Mouse (Mus musculus) kidney, postnatal 0 days (tissue): Measurements from ENCODE around the gene Ccl21b. TPM values are rescaled to one million over a fixed set of nuclear protein-coding genes. Genes with fewer than 3 reads are reported as not detected.
"Not testable (repeated sequence)": the region's sequence is repeated elsewhere in the genome, so short reads cannot be mapped to it uniquely, and the experiment has no call there.

Experiments
- ATAC-seq: fragments of 200-750 bp; cut with Nextera tagmentation; replicated peaks from 2 replicates; pipeline ENCODE4 v1.8.0; 2017; ENCODE audit warnings: low read depth, moderate number of reproducible peaks, moderate TSS enrichment, moderate library complexity; ENCODE audit not compliant: low FRiP score
- DNase-seq: peaks from one replicate; pipeline ENCODE4 v3.0.0-alpha.2; 2016; ENCODE audit warnings: low spot score
- H3K27ac ChIP-seq: fragments of 300-500 bp; sonication (generic); 2 replicates; pipeline ENCODE4 v1.5.1; 2014; ENCODE audit warnings: mild to moderate bottlenecking
- H3K27me3 ChIP-seq: fragments of 300-500 bp; sonication (generic); 2 replicates; pipeline ENCODE4 v1.6.1; 2014; ENCODE audit warnings: low read length, mixed read lengths; ENCODE audit not compliant: insufficient read depth
- H3K36me3 ChIP-seq: fragments of 300-500 bp; sonication (generic); 2 replicates; pipeline ENCODE4 v1.6.1; 2014; ENCODE audit warnings: low read length, mixed read lengths; ENCODE audit not compliant: insufficient read depth
- H3K4me1 ChIP-seq: fragments of 300-500 bp; sonication (generic); replicated peaks from 2 replicates; pipeline ENCODE4 v1.6.1; 2014; ENCODE audit warnings: antibody characterized with exemption, low read length, mixed read lengths; ENCODE audit not compliant: insufficient read depth
- H3K4me2 ChIP-seq: fragments of 300-500 bp; sonication (generic); 2 replicates; pipeline ENCODE4 v1.6.1; 2014; ENCODE audit warnings: mild to moderate bottlenecking, low read length, moderate library complexity, mixed read lengths
- H3K4me3 ChIP-seq: fragments of 300-500 bp; sonication (generic); replicated peaks from 2 replicates; pipeline ENCODE4 v1.5.1; 2014; ENCODE audit warnings: low read depth, low read length
- H3K9ac ChIP-seq: fragments of 300-500 bp; sonication (generic); 2 replicates; pipeline ENCODE4 v1.6.1; 2014; ENCODE audit warnings: low read depth, low read length
- H3K9me3 ChIP-seq: fragments of 300-500 bp; sonication (generic); replicated peaks from 2 replicates; pipeline ENCODE4 v1.6.1; 2016; ENCODE audit warnings: low read length, inconsistent platforms, mixed read lengths
- WGBS: fragments of 180-500 bp; shearing (Covaris S2); extraction: QIAGEN DNeasy Blood & Tissue Kit; methylation state at CpG from one replicate; pipeline ENCODE4 v1.1.7; 2014; 5-methylcytosine and 5-hydroxymethylcytosine counted together
- polyA plus RNA-seq: library from polyadenylated mRNA; unstranded; fragments of >200 nt; fragmentation: Nextera tagmentation; extraction: Ambion mirVana; gene quantifications from 2 replicates; pipeline ENCODE4 v1.2.1, GENCODE M21; 2015

The Ccl21b gene
- polyA plus RNA-seq = 0.89 TPM in 1 of 2 replicates, not detected in the other

DNA sequence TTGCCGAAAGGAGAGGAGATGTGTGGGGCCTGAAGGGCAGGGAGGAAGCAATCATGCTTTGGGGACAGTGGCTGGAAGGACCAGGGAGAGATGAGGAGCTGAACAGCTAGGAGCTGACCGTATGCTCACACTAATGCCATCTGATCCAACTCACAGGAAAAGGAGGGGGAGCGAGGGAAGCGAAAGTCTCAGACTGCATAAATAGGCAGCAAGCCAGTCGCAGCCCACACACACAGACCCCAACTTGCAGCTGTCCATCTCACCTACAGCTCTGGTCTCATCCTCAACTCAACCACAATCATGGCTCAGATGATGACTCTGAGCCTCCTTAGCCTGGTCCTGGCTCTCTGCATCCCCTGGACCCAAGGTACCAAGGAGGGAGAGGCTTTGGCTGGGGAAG is at the start of gene Ccl21b:
Gene Ccl21b, plus strand, starts transcription at position 301 of the 400 bp plus-strand sequence.
- no CpG with 5 or more reads among the region's 5 CpGs for WGBS

GRCm38 (mm10) chr4:42240339-42240738 is 15.2 kb upstream of the Ccl21b start, which contains the start of gene Gm10600:
Gm10600 (plus strand) TSS chr4:42240639.
- not testable (repeated sequence) for H3K4me2 ChIP-seq, H3K36me3 ChIP-seq, H3K4me3 ChIP-seq, ATAC-seq, H3K9ac ChIP-seq, DNase-seq, H3K27me3 ChIP-seq, H3K9me3 ChIP-seq, H3K4me1 ChIP-seq, H3K27ac ChIP-seq
- WGBS = no CpG with 5 or more reads among the region's 4 CpGs

More for the DNA sequence above, at the start of gene Ccl21b:
- H3K4me3 ChIP-seq, H3K4me1 ChIP-seq, DNase-seq, ATAC-seq, H3K4me2 ChIP-seq, H3K9me3 ChIP-seq, H3K36me3 ChIP-seq, H3K27ac ChIP-seq, H3K9ac ChIP-seq, H3K27me3 ChIP-seq: not testable (repeated sequence)

GRCm38 (mm10) chr4:42293967-42294366 is 38.4 kb downstream of the Ccl21b start, which contains the start of gene Gm21953:
Gm21953 (plus strand) TSS chr4:42294267.
- no CpG with 5 or more reads among the region's 18 CpGs for WGBS
- not testable (repeated sequence) for H3K4me3 ChIP-seq, H3K9me3 ChIP-seq, H3K4me1 ChIP-seq, ATAC-seq, H3K27me3 ChIP-seq, H3K9ac ChIP-seq, H3K27ac ChIP-seq, H3K36me3 ChIP-seq, H3K4me2 ChIP-seq, DNase-seq

Other genes with a start within 250 kb of the Ccl21b start
- 0.07 TPM in 1 of 2 replicates, not detected in the other for gene Gm21093, start 221.0 kb upstream of the Ccl21b start, polyA plus RNA-seq
- not detected in 2 replicates for gene Gm3893, start 164.6 kb upstream of the Ccl21b start, polyA plus RNA-seq
- 0.33 TPM in 1 of 2 replicates, not detected in the other for gene Gm13304, start 140.9 kb upstream of the Ccl21b start, polyA plus RNA-seq
- 0.28 TPM in 1 of 2 replicates, not detected in the other for gene Gm13306, start 102.3 kb upstream of the Ccl21b start, polyA plus RNA-seq
- 0.21 TPM in 1 of 2 replicates, not detected in the other for gene Gm13305, start 87.2 kb upstream of the Ccl21b start, polyA plus RNA-seq
- gene Gm10600, start 15.1 kb upstream of the Ccl21b start, polyA plus RNA-seq = not detected in 2 replicates
- not detected in 2 replicates for gene Gm21953, start 38.5 kb downstream of the Ccl21b start, polyA plus RNA-seq
- not detected in 2 replicates for gene Fam205a3, start 62.6 kb downstream of the Ccl21b start, polyA plus RNA-seq
- gene Gm21586, start 183.6 kb downstream of the Ccl21b start, polyA plus RNA-seq = not detected in 2 replicates
- gene Gm2163, start 211.0 kb downstream of the Ccl21b start, polyA plus RNA-seq = 0.04 and 0.05 TPM in 2 replicates